ENCODE assay signal across 19 mouse cellular contexts in genomic region chr12:63552831-63553230, GRCm38 (mm10).
DNase-seq lines count a peak whose midpoint lies in the region; ATAC-seq and TF ChIP-seq lines count a peak whose summit lies in the region.
"Had no signal": no experiment of that assay in that cellular context is flagged by ENCODE, and none has a peak within 500 bp of the region (broad histone marks: within the 10 kb centered on the region; RNA-seq: fewer than 3 reads in every experiment).

No protein-coding gene starts in this region.

- no peak for TF ChIP-seq EP300 in MEL (IDR thresholded peaks at IDR 0.05; ENCODE audit: low read depth in 1 of 2, low read length in 2 of 2)

- H3K4me2 ChIP-seq in liver, embryonic 12.5 days: no peak overlapping the region
- H3K4me2 ChIP-seq in stomach, embryonic 16.5 days (ENCODE audit: low read depth, low read length): peak overlapping the region; percentile 5; the same call in 1 of the 2 replicates
- H3K4me2 ChIP-seq: limb, embryonic 12.5 days; midbrain, embryonic 15.5 days; neural tube, embryonic 12.5 days had no signal

- no peaks in the 10 kb centered on the region for H3K9me3 ChIP-seq in liver, embryonic 12.5 days (replicated peaks)
- no peaks in the 10 kb centered on the region for H3K9me3 ChIP-seq in MEL (replicated peaks; ENCODE audit: insufficient read depth, low read length)
- H3K9me3 ChIP-seq in stomach, embryonic 16.5 days (replicated peaks; ENCODE audit: control insufficient read depth, low read length): no peaks in the 10 kb centered on the region
- H3K9me3 ChIP-seq: heart, embryonic 10.5 days; limb, embryonic 12.5 days; midbrain, embryonic 15.5 days; neural tube, embryonic 12.5 days had no signal

- TF ChIP-seq RAD21 in MEL (IDR thresholded peaks at IDR 0.05; ENCODE audit: low read depth, low read length): no peak; the same call in none of the 2 replicates

- TF ChIP-seq POLR2A in liver, adult 2 months (IDR thresholded peaks at IDR 0.05; ENCODE audit: extremely low read depth, insufficient read depth, low read length): no peak
- TF ChIP-seq POLR2A in MEL (IDR thresholded peaks at IDR 0.05; ENCODE audit: control insufficient read depth in 1 of 2, insufficient read depth in 1 of 2, low read depth in 1 of 2, low read length in 2 of 2, poor library complexity in 1 of 2): no peak

- H3K9ac ChIP-seq in liver, adult 2 months (ENCODE audit: low read depth, low read length): no peak overlapping the region
- H3K9ac ChIP-seq in liver, embryonic 12.5 days: no peak overlapping the region
- peak overlapping the region; percentile 63 for H3K9ac ChIP-seq in MEL (ENCODE audit: control insufficient read depth, low read depth, low read length, poor library complexity, severe bottlenecking)
- H3K9ac ChIP-seq in stomach, embryonic 16.5 days (ENCODE audit: low read length): no peak overlapping the region
- H3K9ac ChIP-seq: forebrain, postnatal 0 days; limb, embryonic 12.5 days; midbrain, embryonic 15.5 days; neural tube, embryonic 12.5 days had no signal

- H3K79me2 ChIP-seq in liver, adult 2 months (ENCODE audit: control insufficient read depth, insufficient read depth, low read length): no peaks in the 10 kb centered on the region
- H3K79me2 ChIP-seq in MEL (ENCODE audit: control insufficient read depth, insufficient read depth, low read length, poor library complexity): no peaks in the 10 kb centered on the region

- H3K4me3 ChIP-seq in liver, adult 2 months (ENCODE audit: insufficient read depth, low read depth, low read length): peak overlapping the region; percentile 38; the same call in 1 of the 2 replicates
- H3K4me3 ChIP-seq in liver, embryonic 12.5 days: no peak overlapping the region
- peak overlapping the region; percentile 46 to 55 for H3K4me3 ChIP-seq in MEL (ENCODE audit: control insufficient read depth in 1 of 2, insufficient read depth in 1 of 2, low read depth in 2 of 2, low read length in 2 of 2)
- H3K4me3 ChIP-seq in stomach, embryonic 16.5 days (replicated peaks; ENCODE audit: low read length): no peak overlapping the region
- H3K4me3 ChIP-seq: heart, embryonic 10.5 days; limb, embryonic 12.5 days; midbrain, embryonic 15.5 days; neural tube, embryonic 12.5 days had no signal

- peak; percentile 9 for DNase-seq in liver, adult 2 months (ENCODE audit: extremely low read depth, low read depth, low spot score)
- DNase-seq in MEL (ENCODE audit: low read depth, low spot score): peak; percentile 70
- peak; percentile 47 for DNase-seq in adipocyte (ENCODE audit: low spot score)
- no peak for DNase-seq in thymus, postnatal 4 days
- DNase-seq in c-Kit-positive CD71-positive TER-119-positive erythroid progenitor cells, embryonic 14.5 days (ENCODE audit: low spot score): no peak
- DNase-seq: adrenal gland, postnatal 14 days; cerebellum, adult 9-11 months; forebrain, postnatal 0 days; gastrocnemius, postnatal 10 days; right cerebral cortex, postnatal 4 days; thymus, adult 2 months had no signal

- H3K27ac ChIP-seq in liver, adult 2 months (replicated peaks; ENCODE audit: insufficient read depth, low read depth, low read length): no peak overlapping the region
- no peak overlapping the region for H3K27ac ChIP-seq in liver, embryonic 12.5 days
- peak overlapping the region; percentile 29 for H3K27ac ChIP-seq in MEL (ENCODE audit: control insufficient read depth, low read depth, low read length)
- no peak overlapping the region for H3K27ac ChIP-seq in stomach, embryonic 16.5 days (ENCODE audit: low read length)
- H3K27ac ChIP-seq: heart, embryonic 10.5 days; kidney, postnatal 0 days; limb, embryonic 12.5 days; macrophage; midbrain, embryonic 15.5 days; neural tube, embryonic 12.5 days had no signal

- no peaks in the 10 kb centered on the region for H3K27me3 ChIP-seq in liver, adult 2 months (ENCODE audit: control insufficient read depth, insufficient read depth, low read length)
- H3K27me3 ChIP-seq in liver, embryonic 12.5 days (replicated peaks): no peaks in the 10 kb centered on the region
- H3K27me3 ChIP-seq in MEL (ENCODE audit: control insufficient read depth in 1 of 2, insufficient read depth in 2 of 2, low read length in 2 of 2): no peaks in the 10 kb centered on the region
- no peaks in the 10 kb centered on the region for H3K27me3 ChIP-seq in stomach, embryonic 16.5 days (ENCODE audit: control insufficient read depth, insufficient read depth, low read length)
- H3K27me3 ChIP-seq: limb, embryonic 12.5 days; midbrain, embryonic 15.5 days; neural tube, embryonic 12.5 days had no signal

- H3K4me1 ChIP-seq in liver, adult 2 months (ENCODE audit: control insufficient read depth, insufficient read depth, low read length): no peaks in the 10 kb centered on the region
- H3K4me1 ChIP-seq in liver, embryonic 12.5 days: no peaks in the 10 kb centered on the region
- H3K4me1 ChIP-seq in MEL (ENCODE audit: control insufficient read depth in 1 of 2, insufficient read depth in 2 of 2, low read length in 2 of 2): 0 out of 4 replicates have a peak, but pooled peaks cover 0 to 2% of the 10 kb centered on the region in 2 experiments
- H3K4me1 ChIP-seq in stomach, embryonic 16.5 days (ENCODE audit: control insufficient read depth, insufficient read depth, low read length): no peaks in the 10 kb centered on the region
- H3K4me1 ChIP-seq: heart, embryonic 10.5 days; limb, embryonic 12.5 days; midbrain, embryonic 15.5 days; neural tube, embryonic 12.5 days had no signal

- 48% methylated on average over 4 of the region's 4 CpGs for WGBS in liver, adult 2 months
- 48% methylated on average over 4 of the region's 4 CpGs for WGBS in liver, embryonic 12.5 days (ENCODE audit: insufficient replicate concordance)
- WGBS in stomach, embryonic 16.5 days: 54% methylated on average over 4 of the region's 4 CpGs

- TF ChIP-seq CTCF in liver, adult 2 months (IDR thresholded peaks at IDR 0.05; ENCODE audit: low read depth, low read length): no peak
- TF ChIP-seq CTCF in MEL (IDR thresholded peaks at IDR 0.05 in 2 of 3, conservative IDR thresholded peaks at IDR 0.05 in 1 of 3; ENCODE audit: control insufficient read depth in 1 of 3, insufficient read depth in 1 of 3, low read depth in 2 of 3, low read length in 3 of 3, poor library complexity in 1 of 3, severe bottlenecking in 1 of 3): no peak

- ATAC-seq in liver, embryonic 12.5 days: no peak
- ATAC-seq in stomach, embryonic 16.5 days (ENCODE audit: insufficient read depth, low FRiP score): no peak
- ATAC-seq: forebrain, postnatal 0 days; midbrain, embryonic 15.5 days had no signal

- no peaks in the 10 kb centered on the region for H3K36me3 ChIP-seq in liver, adult 2 months (ENCODE audit: control insufficient read depth, insufficient read depth, low read length)
- no peaks in the 10 kb centered on the region for H3K36me3 ChIP-seq in liver, embryonic 12.5 days
- H3K36me3 ChIP-seq in MEL (ENCODE audit: control insufficient read depth in 1 of 2, insufficient read depth in 2 of 2, low read length in 2 of 2): no peaks in the 10 kb centered on the region; a peak in 2 of 4 replicates
- no peaks in the 10 kb centered on the region for H3K36me3 ChIP-seq in stomach, embryonic 16.5 days (ENCODE audit: control insufficient read depth, insufficient read depth, low read length)
- H3K36me3 ChIP-seq: heart, embryonic 10.5 days; limb, embryonic 12.5 days; midbrain, embryonic 15.5 days; neural tube, embryonic 12.5 days had no signal

TF ChIP-seq in MEL, 35 proteins besides CTCF, POLR2A, EP300 and RAD21:
- TF ChIP-seq POLR2AphosphoS5 (IDR thresholded peaks at IDR 0.05; ENCODE audit: borderline replicate concordance, low read depth, low read length): no peak
- 0 out of 2 replicates have a peak, but pooled peaks have one; percentile 50 for TF ChIP-seq ETS1 (IDR thresholded peaks at IDR 0.05; ENCODE audit: low read depth, low read length)
TF ChIP-seq in MEL: peak in this region for 1.

Comparison
In these comparisons a context has a peak if more than half of its experiments do, and no peak if none do; other contexts are left out.
1. H3K4me3 ChIP-seq: peak in liver, adult 2 months (single experiment) and MEL (2 of 2); none in liver, embryonic 12.5 days (single experiment) and stomach, embryonic 16.5 days (single experiment).
2. DNase-seq: peak in liver, adult 2 months (single experiment), MEL (single experiment) and adipocyte (single experiment); none in thymus, postnatal 4 days (single experiment) and c-Kit-positive CD71-positive TER-119-positive erythroid progenitor cells, embryonic 14.5 days (single experiment).